Mouse (Mus musculus): ENCODE measurements around the gene Atp2a1. TPM values are rescaled to one million over a fixed set of nuclear protein-coding genes. Genes with fewer than 3 reads are reported as not detected.

Gene Atp2a1
- polyA plus RNA-seq, 1 experiment from 2014 or later, result not detected

DNA sequence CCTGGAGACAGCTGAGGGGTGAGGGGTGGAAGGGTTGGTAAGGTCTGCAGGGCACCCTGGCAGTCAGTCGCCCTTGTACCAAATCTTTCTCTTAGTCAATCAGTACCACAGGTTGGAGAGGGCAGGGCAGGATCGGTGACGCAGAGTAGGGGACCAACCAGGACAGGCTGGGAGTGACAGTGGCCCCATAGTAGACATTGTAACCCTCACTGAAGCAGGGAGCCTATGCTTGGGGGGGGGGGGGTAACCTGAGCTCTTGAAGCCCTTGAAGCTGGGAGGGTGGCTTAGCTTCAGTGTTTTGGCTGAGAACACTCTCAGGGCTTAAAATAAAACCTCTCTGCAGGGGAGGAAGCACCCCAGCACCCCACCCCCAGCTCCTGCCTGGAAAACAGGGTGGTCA lies 1.3 kb downstream of the Atp2a1 start:
- ATAC-seq (ENCODE audit: insufficient read depth), result no peak
- DNase-seq, result no peak
- Histone ChIP-seq H3K9ac (no peak overlapping the region), H3K4me3 (ENCODE audit: low read depth, low read length) (no peak overlapping the region), H3K27ac (ENCODE audit: low read depth) (no peak overlapping the region), H3K4me1 (ENCODE audit: insufficient read depth) (no peaks in the 10 kb centered on the region), H3K9me3 (ENCODE audit: low read depth, low read length) (no peaks in the 10 kb centered on the region), H3K36me3 (ENCODE audit: insufficient read depth) (peaks cover 5% of the 10 kb centered on the region; the same call in 1 of the 2 replicates), H3K4me2 (no peak overlapping the region), H3K27me3 (ENCODE audit: insufficient read depth, low read length) (no peaks in the 10 kb centered on the region)
- TF ChIP-seq CTCF (IDR thresholded peaks at IDR 0.05; ENCODE audit: low read depth), result no peak
- 43% methylated on average over 3 of the region's 3 CpGs for WGBS

DNA sequence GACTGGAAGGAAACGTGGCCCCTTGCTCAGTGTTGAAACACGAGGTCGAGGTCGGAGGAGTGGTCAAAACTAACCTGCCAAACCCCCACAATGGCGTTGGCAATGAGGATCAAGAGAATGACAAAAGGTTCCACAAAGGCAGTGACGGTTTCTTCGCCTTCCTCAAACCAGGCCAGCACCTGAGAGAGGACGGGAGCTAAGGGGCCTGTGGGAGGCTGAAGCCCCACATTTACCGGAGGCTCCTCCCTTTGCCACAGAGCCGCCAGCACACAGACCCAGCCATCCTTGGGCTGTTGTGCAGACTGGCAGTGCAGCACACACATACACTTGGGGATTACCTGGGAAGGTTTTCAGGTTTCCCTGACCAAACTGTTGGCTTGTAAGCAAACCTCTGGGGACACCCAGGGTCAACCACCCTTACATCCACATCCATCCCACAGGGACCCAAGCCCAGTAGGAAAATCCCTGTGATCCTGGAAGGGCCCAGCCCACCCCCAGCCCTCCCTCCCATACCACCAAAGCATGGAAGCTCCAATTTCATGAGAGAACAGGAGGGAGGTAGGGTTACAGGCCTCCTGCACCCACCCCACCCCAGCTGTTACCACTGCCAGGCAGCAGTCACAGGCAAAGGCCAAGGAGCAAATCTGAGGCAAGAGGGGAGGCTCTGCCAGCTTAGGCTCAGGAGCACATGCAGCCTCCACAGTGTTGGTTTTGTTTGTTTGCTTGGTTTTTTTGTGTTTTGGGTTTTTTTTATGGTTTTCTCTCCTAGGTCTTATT lies 2.1 kb downstream of the Atp2a1 start:
- Histone ChIP-seq H3K9me3 (ENCODE audit: low read depth, low read length) (no peaks in the 10 kb centered on the region), H3K9ac (no peak overlapping the region), H3K27ac (ENCODE audit: low read depth) (no peak overlapping the region), H3K4me3 (ENCODE audit: low read depth, low read length) (no peak overlapping the region), H3K27me3 (ENCODE audit: insufficient read depth, low read length) (no peaks in the 10 kb centered on the region), H3K36me3 (ENCODE audit: insufficient read depth) (no peaks in the 10 kb centered on the region), H3K4me1 (ENCODE audit: insufficient read depth) (no peaks in the 10 kb centered on the region), H3K4me2 (no peak overlapping the region)
- DNase-seq (no peak), ATAC-seq (ENCODE audit: insufficient read depth) (no peak)
- 44% methylated on average over 10 of the region's 10 CpGs for WGBS
- no peak for TF ChIP-seq CTCF (IDR thresholded peaks at IDR 0.05; ENCODE audit: low read depth)

DNA sequence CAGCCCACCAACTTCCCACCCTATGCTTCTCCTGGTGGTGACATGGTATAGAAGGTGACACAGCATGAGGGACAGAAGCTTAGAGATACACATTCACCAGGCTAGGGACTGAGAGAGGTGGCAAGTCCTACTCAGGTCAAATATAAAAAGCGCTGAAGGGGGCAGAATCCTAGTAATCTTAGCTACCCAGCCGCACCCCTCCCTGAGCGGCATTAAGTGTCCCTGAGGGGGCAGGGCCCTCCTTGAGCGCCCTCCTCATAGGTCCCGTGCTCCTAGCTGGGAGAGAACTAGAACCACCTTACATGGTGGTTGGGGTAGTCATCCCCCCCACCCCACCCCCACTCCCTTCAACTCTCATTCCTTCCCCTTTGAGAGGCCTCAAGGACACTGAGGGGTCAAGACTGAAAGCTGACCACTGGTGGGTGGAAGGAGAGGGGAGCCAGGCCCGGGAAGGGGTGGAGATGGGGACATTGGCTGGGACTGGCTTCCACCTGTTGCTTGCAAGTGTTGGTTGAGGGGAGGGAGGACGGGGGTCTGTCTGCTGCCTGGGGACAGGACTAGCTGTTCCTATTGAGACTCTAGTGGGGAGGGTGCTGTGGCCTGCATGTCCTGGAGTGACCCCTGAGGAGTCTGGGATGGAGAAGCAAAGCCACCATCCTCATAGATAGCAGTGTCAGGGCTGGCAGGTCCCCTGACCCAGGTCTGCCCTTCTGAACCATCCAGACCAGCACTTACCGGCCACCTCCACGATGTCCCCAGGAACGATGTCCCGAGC lies 3.9 kb downstream of the Atp2a1 start:
- no peak for TF ChIP-seq CTCF (IDR thresholded peaks at IDR 0.05; ENCODE audit: low read depth)
- Histone ChIP-seq H3K9me3 (ENCODE audit: low read depth, low read length) (no peaks in the 10 kb centered on the region), H3K9ac (no peak overlapping the region), H3K36me3 (ENCODE audit: insufficient read depth) (no peaks in the 10 kb centered on the region), H3K27ac (ENCODE audit: low read depth) (no peak overlapping the region), H3K4me3 (ENCODE audit: low read depth, low read length) (no peak overlapping the region), H3K27me3 (ENCODE audit: insufficient read depth, low read length) (no peaks in the 10 kb centered on the region), H3K4me2 (no peak overlapping the region), H3K4me1 (ENCODE audit: insufficient read depth) (no peaks in the 10 kb centered on the region)
- 71% methylated on average over 11 of the region's 11 CpGs for WGBS
- DNase-seq (no peak), ATAC-seq (ENCODE audit: insufficient read depth) (no peak)

DNA sequence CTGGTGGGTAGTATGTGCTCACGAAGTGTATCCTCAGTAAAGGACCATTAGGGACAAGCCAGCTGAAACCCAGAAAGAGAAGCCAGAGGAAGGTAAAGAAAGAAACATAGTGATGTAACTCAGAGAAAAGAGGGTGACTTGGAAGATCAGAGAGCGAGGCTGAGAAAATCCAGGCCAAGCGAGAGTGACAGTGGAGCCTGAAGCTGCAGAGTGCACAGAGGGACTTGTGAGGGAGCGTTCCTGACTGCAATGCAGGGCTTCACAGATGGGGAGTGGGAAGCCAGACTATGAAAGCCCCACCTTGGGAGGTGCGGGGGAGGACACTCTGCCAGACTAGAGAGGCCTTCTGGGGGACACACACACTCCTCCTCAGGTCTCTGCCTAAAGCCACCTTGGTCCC lies 4.7 kb downstream of the Atp2a1 start:
- DNase-seq, result no peak
- no peak for TF ChIP-seq CTCF (IDR thresholded peaks at IDR 0.05; ENCODE audit: low read depth)
- no peaks in the 10 kb centered on the region for H3K36me3 ChIP-seq (ENCODE audit: insufficient read depth)
- H3K27ac ChIP-seq (ENCODE audit: low read depth), result no peak overlapping the region
- ATAC-seq (ENCODE audit: insufficient read depth), result no peak
- H3K27me3 ChIP-seq (ENCODE audit: insufficient read depth, low read length), result no peaks in the 10 kb centered on the region
- no peak overlapping the region for H3K4me2 ChIP-seq
- no peaks in the 10 kb centered on the region for H3K4me1 ChIP-seq (ENCODE audit: insufficient read depth)
- 70% methylated on average over 5 of the region's 5 CpGs for WGBS
- no peak overlapping the region for H3K4me3 ChIP-seq (ENCODE audit: low read depth, low read length)
- H3K9ac ChIP-seq, result no peak overlapping the region
- no peaks in the 10 kb centered on the region for H3K9me3 ChIP-seq (ENCODE audit: low read depth, low read length)

DNA sequence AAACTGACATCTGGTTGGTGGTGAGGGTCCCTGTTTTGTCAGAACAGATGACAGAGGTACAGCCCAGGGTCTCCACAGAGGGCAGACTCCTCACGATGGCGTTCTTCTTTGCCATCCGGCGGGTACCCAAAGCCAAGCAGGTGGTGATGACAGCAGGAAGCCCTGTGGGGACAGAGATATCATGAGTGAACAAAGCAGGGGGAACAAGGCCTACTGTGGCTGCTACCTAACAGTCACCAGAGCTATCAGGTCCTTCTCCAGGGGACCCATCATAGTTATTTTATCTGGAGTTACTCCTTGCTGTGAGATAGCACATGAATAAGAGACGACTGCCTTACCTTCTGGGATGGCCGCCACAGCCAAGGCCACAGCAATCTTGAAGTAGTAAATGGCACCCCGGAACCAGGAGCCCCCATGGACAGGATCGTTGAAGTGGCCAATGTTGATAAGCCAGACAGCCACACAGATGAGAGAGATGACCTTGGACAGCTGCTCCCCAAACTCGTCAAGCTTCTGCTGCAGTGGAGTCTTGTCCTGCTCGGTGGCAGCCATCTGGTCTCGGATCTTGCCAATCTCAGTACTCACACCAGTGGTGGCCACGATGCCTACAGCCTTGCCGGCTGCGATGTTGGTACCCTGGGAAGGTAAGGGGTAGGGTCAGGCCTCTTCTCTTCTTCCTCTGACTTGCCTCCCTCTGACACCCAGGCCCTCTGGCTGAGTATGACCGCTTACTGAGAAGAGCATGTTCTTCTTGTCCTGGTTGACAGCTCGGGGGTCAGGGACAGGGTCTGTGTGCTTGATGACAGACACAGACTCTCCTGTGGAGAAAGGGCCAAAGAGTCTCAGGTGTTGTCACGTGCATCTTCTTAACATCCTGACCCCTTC lies 6.3 kb downstream of the Atp2a1 start:
- ATAC-seq (ENCODE audit: insufficient read depth) (no peak), DNase-seq (no peak)
- 84% methylated on average over 17 of the region's 17 CpGs for WGBS
- Histone ChIP-seq H3K4me3 (ENCODE audit: low read depth, low read length) (no peak overlapping the region), H3K4me2 (no peak overlapping the region), H3K9ac (no peak overlapping the region), H3K27me3 (ENCODE audit: insufficient read depth, low read length) (no peaks in the 10 kb centered on the region), H3K36me3 (ENCODE audit: insufficient read depth) (no peaks in the 10 kb centered on the region), H3K9me3 (ENCODE audit: low read depth, low read length) (no peaks in the 10 kb centered on the region), H3K27ac (ENCODE audit: low read depth) (no peak overlapping the region), H3K4me1 (ENCODE audit: insufficient read depth) (no peaks in the 10 kb centered on the region)
- TF ChIP-seq CTCF (IDR thresholded peaks at IDR 0.05; ENCODE audit: low read depth), result no peak

DNA sequence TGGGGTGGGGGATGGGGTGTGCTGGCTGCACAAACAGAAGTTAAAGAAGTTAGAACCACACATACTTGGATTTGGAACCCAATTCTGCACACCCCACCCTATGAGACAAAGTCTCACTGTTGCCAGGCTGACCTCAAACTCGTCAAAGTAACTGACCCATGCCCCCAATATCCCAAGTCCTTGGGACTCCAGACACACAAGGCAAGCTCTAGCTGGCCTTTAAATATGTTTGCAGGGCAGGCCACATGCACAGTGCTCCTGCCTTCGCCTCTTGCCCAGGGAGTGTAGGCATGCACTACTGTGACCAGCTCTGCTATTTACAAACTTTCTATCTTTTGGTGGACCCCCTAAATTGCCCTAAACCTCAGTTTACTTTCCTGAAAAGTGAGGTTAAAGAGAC lies 7.7 kb downstream of the Atp2a1 start:
- Histone ChIP-seq H3K4me3 (ENCODE audit: low read depth, low read length) (no peak overlapping the region), H3K27me3 (ENCODE audit: insufficient read depth, low read length) (no peaks in the 10 kb centered on the region), H3K9ac (no peak overlapping the region), H3K36me3 (ENCODE audit: insufficient read depth) (no peaks in the 10 kb centered on the region), H3K9me3 (ENCODE audit: low read depth, low read length) (no peaks in the 10 kb centered on the region), H3K4me2 (no peak overlapping the region), H3K27ac (ENCODE audit: low read depth) (no peak overlapping the region), H3K4me1 (ENCODE audit: insufficient read depth) (no peaks in the 10 kb centered on the region)
- TF ChIP-seq CTCF (IDR thresholded peaks at IDR 0.05; ENCODE audit: low read depth), result no peak
- no peak for ATAC-seq (ENCODE audit: insufficient read depth)
- 71% methylated on average over 2 of the region's 2 CpGs for WGBS
- no peak for DNase-seq

Measured in lung, embryonic 14.5 days (tissue).